16 mouse cellular contexts compared by ENCODE assay signal in the genomic region with DNA sequence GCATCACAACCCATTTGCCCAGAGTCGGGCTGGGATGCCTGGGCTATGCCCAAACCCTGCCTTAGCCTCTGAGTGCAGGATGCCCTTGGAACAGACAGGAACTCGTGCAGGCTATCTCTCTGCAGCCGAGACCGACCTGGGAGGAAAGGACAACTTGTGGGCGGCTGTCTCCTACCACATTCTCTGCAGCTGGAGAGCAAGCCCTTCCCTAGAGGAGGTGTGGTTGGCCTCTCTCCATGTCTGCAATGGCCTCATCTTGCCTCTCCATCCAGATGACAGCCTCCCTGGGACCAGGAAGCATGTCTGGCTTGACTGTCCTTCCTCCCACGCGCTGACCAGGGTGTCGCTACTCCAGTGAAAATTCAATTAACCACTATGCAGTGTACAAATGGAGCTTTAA.
"Had no signal": no experiment of that assay in that cellular context is flagged by ENCODE, and none has a peak within 500 bp of the region (broad histone marks: within the 10 kb centered on the region; RNA-seq: fewer than 3 reads in every experiment).

No protein-coding gene starts in this region.

- H3K27me3 ChIP-seq: liver, embryonic 13.5 days; midbrain, embryonic 13.5 days; neural tube, embryonic 13.5 days had no signal

- H3K4me2 ChIP-seq: liver, embryonic 13.5 days; midbrain, embryonic 13.5 days; neural tube, embryonic 13.5 days had no signal

- ATAC-seq: midbrain, embryonic 13.5 days; midbrain, embryonic 16.5 days had no signal

- H3K4me1 ChIP-seq: liver, embryonic 13.5 days; midbrain, embryonic 10.5 days; midbrain, embryonic 13.5 days; neural tube, embryonic 13.5 days had no signal

- H3K9ac ChIP-seq: liver, embryonic 13.5 days; midbrain, embryonic 13.5 days; neural tube, embryonic 13.5 days had no signal

- DNase-seq: kidney, postnatal 10 days; kidney, postnatal 36 days; layer of hippocampus, postnatal 36 days; liver, embryonic 13.5 days; lung, adult 2 months; lung, postnatal 14 days; lung, postnatal 4 days; retina, postnatal 1 day; thymus, adult 18-20 months; thymus, postnatal 36 days had no signal

- H3K4me3 ChIP-seq: left cerebral cortex, adult 2 months; liver, embryonic 13.5 days; midbrain, embryonic 10.5 days; midbrain, embryonic 13.5 days; myocyte; neural tube, embryonic 13.5 days had no signal

- H3K9me3 ChIP-seq: midbrain, embryonic 10.5 days; midbrain, embryonic 13.5 days had no signal

- H3K36me3 ChIP-seq: liver, embryonic 13.5 days; midbrain, embryonic 10.5 days; midbrain, embryonic 13.5 days; neural tube, embryonic 13.5 days had no signal

- H3K27ac ChIP-seq: left cerebral cortex, adult 2 months; liver, embryonic 13.5 days; midbrain, embryonic 10.5 days; midbrain, embryonic 13.5 days; neural tube, embryonic 13.5 days had no signal
